Mouse (Mus musculus) intestine, embryonic 16.5 days (tissue): ENCODE measurements around the gene Olfr1368. TPM values are rescaled to one million over a fixed set of nuclear protein-coding genes. Genes with fewer than 3 reads are reported as not detected.

Source experiments
- ATAC-seq: fragments of 200-750 bp; cut with Nextera tagmentation; 2 replicates; pipeline ENCODE4 v1.8.0; 2017; ENCODE audit warnings: moderate TSS enrichment, moderate library complexity
- H3K27ac ChIP-seq: fragments of 300-500 bp; sonication (generic); 2 replicates; pipeline ENCODE4 v1.5.1; 2014; ENCODE audit warnings: mild to moderate bottlenecking, low read length
- H3K27me3 ChIP-seq: fragments of 300-500 bp; sonication (generic); replicated peaks from 2 replicates; pipeline ENCODE4 v1.6.1; 2014; ENCODE audit warnings: low read length, control low read depth, mixed read lengths; ENCODE audit not compliant: control insufficient read depth, insufficient read depth
- H3K36me3 ChIP-seq: fragments of 300-500 bp; sonication (generic); 2 replicates; pipeline ENCODE4 v1.6.1; 2014; ENCODE audit warnings: low read length, control low read depth; ENCODE audit not compliant: control insufficient read depth, insufficient read depth
- H3K4me1 ChIP-seq: fragments of 300-500 bp; sonication (generic); 2 replicates; pipeline ENCODE4 v1.6.1; 2014; ENCODE audit warnings: low read length, control low read depth, mixed read lengths; ENCODE audit not compliant: control insufficient read depth, insufficient read depth
- H3K4me2 ChIP-seq: fragments of 300-500 bp; sonication (generic); 2 replicates; pipeline ENCODE4 v1.6.1; 2014; ENCODE audit warnings: low read depth, low read length, control low read depth
- H3K4me3 ChIP-seq: fragments of 300-500 bp; sonication (generic); 2 replicates; pipeline ENCODE4 v1.5.1; 2014; ENCODE audit warnings: mild to moderate bottlenecking, low read length
- H3K9ac ChIP-seq: fragments of 300-500 bp; sonication (generic); 2 replicates; pipeline ENCODE4 v1.6.1; 2014; ENCODE audit warnings: low read depth, low read length
- H3K9me3 ChIP-seq: fragments of 300-500 bp; sonication (generic); 2 replicates; pipeline ENCODE4 v1.6.1; 2016; ENCODE audit warnings: low read length, control low read depth; ENCODE audit not compliant: control insufficient read depth
- WGBS: fragments of 180-500 bp; shearing (Covaris S2); extraction: QIAGEN DNeasy Blood & Tissue Kit; methylation state at CpG from one replicate; pipeline ENCODE4 v1.1.7; 2014; 5-methylcytosine and 5-hydroxymethylcytosine counted together
- polyA plus RNA-seq: library from polyadenylated mRNA; unstranded; fragments of >200 nt; fragmentation: Nextera tagmentation; extraction: Ambion mirVana; gene quantifications from 2 replicates; pipeline ENCODE4 v1.2.1, GENCODE M21; 2015

Gene Olfr1368
- polyA plus RNA-seq, 1 experiment from 2014 or later = not detected

- Histone ChIP-seq H3K27ac (no peak overlapping the region), H3K36me3 (no peaks in the 10 kb centered on the region), H3K27me3 (no peaks in the 10 kb centered on the region), H3K4me2 (no peak overlapping the region), H3K4me1 (no peaks in the 10 kb centered on the region), H3K4me3 (no peak overlapping the region), H3K9ac (no peak overlapping the region), H3K9me3 (no peaks in the 10 kb centered on the region)
- ATAC-seq = no peak
- 93% methylated on average over 3 of the region's 3 CpGs for WGBS
Observed at GRCm38 (mm10) chr13:21109759-21110158, 35.9 kb downstream of the Olfr1368 start.

Other genes starting within 250 kb of the Olfr1368 start
- gene Olfr1370, start 70.9 kb downstream of the Olfr1368 start, polyA plus RNA-seq = not detected in 2 replicates
- gene Olfr1369-ps1, start 34.4 kb downstream of the Olfr1368 start, polyA plus RNA-seq = 0.04 TPM in 1 of 2 replicates, not detected in the other
- not detected in 2 replicates for gene Olfr263, start 16.2 kb downstream of the Olfr1368 start, polyA plus RNA-seq
- 119 and 122 TPM in 2 replicates for gene Trim27, start 33.6 kb upstream of the Olfr1368 start, polyA plus RNA-seq
- gene Gpx5, start 146.9 kb upstream of the Olfr1368 start, polyA plus RNA-seq = not detected in 2 replicates
- gene Gpx6, start 166.3 kb upstream of the Olfr1368 start, polyA plus RNA-seq = not detected in 2 replicates
- not detected in 2 replicates for gene Olfr1367, start 201.0 kb upstream of the Olfr1368 start, polyA plus RNA-seq
- 6.6 and 7.9 TPM in 2 replicates for gene Zscan12, start 217.0 kb upstream of the Olfr1368 start, polyA plus RNA-seq